Mouse (Mus musculus): ENCODE measurements around the gene BC048403. TPM values are rescaled to one million over a fixed set of nuclear protein-coding genes. Genes with fewer than 3 reads are reported as not detected.
"Not testable (repeated sequence)": the region's sequence is repeated elsewhere in the genome, so short reads cannot be mapped to it uniquely, and the experiment has no call there.

BC048403 gene
- polyA plus RNA-seq, 1 experiment from 2014 or later = 3.1 TPM

DNA sequence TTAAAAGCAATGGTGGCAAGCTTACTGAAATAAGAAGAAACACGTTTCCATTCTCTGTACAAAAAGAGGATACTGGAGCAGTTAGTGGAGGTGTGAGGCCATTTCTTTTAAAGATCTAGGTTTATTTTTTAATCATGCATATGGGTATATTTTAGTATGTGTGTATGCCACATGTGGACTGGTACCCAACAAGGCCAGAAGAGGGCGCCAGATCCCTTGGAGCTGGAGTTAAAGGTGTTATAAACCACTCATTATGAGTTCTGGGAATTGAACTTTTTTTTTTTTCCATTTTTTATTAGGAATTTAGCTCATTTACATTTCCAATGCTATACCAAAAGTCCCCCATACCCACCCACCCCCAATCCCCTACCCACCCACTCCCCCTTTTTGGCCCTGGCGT, 27.6 kb downstream of the BC048403 start:
- H3K9ac ChIP-seq (ENCODE audit: low read length); H3K27ac ChIP-seq (ENCODE audit: low read length); H3K4me3 ChIP-seq (replicated peaks; ENCODE audit: low read length); H3K4me1 ChIP-seq (ENCODE audit: control insufficient read depth, insufficient read depth, low read length); H3K36me3 ChIP-seq (ENCODE audit: control insufficient read depth, insufficient read depth, low read length); H3K27me3 ChIP-seq (ENCODE audit: control insufficient read depth, insufficient read depth, low read length); ATAC-seq (ENCODE audit: insufficient read depth, low FRiP score); H3K9me3 ChIP-seq (replicated peaks; ENCODE audit: control insufficient read depth, low read length); H3K4me2 ChIP-seq (ENCODE audit: low read depth, low read length): not testable (repeated sequence)
- WGBS = 83% methylated on average over 3 of the region's 3 CpGs

DNA sequence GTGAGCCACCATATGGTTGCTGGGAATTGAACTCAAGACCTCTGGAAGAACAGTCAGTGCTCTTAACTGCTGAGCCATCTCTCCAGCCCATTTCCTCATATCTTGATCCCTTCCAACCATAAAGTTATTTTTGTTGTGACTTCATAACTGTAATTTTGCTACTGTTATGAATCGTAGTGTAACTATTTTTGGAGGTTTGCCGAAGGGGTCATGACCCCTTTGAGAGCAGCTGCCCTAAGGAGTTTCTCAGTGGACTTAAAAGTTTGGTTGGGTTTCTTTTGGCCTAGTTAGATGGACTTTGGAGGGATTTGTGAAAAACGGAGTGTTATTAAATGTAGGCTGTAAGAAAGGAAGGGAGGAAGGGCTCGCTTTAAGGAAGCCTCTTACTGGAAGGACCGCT, 30.0 kb downstream of the BC048403 start:
- Histone ChIP-seq H3K9me3 (replicated peaks; ENCODE audit: control insufficient read depth, low read length) (no peaks in the 10 kb centered on the region), H3K4me1 (ENCODE audit: control insufficient read depth, insufficient read depth, low read length) (no peaks in the 10 kb centered on the region), H3K4me3 (replicated peaks; ENCODE audit: low read length) (no peak overlapping the region), H3K27me3 (ENCODE audit: control insufficient read depth, insufficient read depth, low read length) (no peaks in the 10 kb centered on the region), H3K27ac (ENCODE audit: low read length) (no peak overlapping the region), H3K36me3 (ENCODE audit: control insufficient read depth, insufficient read depth, low read length) (no peaks in the 10 kb centered on the region), H3K4me2 (ENCODE audit: low read depth, low read length) (no peak overlapping the region), H3K9ac (ENCODE audit: low read length) (no peak overlapping the region)
- 79% methylated on average over 5 of the region's 5 CpGs for WGBS
- no peak for ATAC-seq (ENCODE audit: insufficient read depth, low FRiP score)

DNA sequence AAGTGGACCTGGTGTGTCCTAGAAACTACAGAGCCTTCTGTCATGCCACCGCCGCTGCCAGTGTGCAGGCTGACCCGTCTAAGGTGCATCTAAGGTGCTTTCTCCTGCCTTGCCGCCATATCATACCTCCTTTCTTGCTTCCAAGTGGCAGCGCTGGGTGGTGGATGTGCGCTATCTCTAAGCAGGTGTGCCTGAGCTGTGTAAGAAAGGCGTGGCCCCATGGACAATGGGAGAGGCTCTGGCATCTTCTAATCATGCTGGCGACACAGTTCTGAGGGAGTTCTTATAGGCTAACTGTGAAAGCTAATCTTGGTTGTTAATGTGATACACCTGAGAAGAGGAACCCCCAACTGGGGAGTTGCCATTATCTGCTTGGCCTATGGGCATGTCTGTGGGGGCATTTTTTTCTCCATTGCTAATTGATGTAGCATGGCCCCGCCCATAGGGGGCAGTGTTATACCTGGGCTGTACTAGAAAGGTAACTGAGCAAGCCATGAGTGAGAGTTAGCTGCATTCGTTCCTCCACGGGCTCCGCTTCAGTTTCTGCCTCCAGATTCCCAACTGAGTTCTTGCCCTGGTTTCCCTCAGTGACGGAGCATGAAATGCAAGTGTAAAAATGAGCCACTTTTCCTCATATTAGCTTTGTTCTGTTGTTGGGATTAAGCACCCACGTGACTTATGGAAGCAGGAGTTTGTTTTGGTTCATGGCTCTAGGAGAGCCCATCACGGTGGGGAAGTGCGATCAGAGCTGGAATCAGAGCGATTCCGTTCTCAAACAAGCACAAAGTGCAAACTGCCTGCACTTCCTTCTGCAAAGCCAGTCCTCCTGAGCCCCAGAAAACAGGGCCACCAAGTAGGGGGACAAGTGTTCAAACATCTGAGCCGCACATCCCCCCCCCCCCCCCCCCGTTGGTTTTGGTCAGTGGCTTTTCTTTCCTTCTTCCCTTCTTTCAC, 31.2 kb downstream of the BC048403 start:
- Histone ChIP-seq H3K9me3 (replicated peaks; ENCODE audit: control insufficient read depth, low read length) (no peaks in the 10 kb centered on the region), H3K9ac (ENCODE audit: low read length) (peak overlapping the region; percentile 24; the same call in 1 of the 2 replicates), H3K27ac (ENCODE audit: low read length) (no peak overlapping the region), H3K4me3 (replicated peaks; ENCODE audit: low read length) (peak overlapping the region; percentile 15), H3K4me1 (ENCODE audit: control insufficient read depth, insufficient read depth, low read length) (no peaks in the 10 kb centered on the region), H3K27me3 (ENCODE audit: control insufficient read depth, insufficient read depth, low read length) (no peaks in the 10 kb centered on the region), H3K4me2 (ENCODE audit: low read depth, low read length) (peak overlapping the region; percentile 42), H3K36me3 (ENCODE audit: control insufficient read depth, insufficient read depth, low read length) (no peaks in the 10 kb centered on the region)
- peak; percentile 58; the same call in 1 of the 2 replicates for ATAC-seq (ENCODE audit: insufficient read depth, low FRiP score)
- WGBS = 44% methylated on average over 20 of the region's 20 CpGs

DNA sequence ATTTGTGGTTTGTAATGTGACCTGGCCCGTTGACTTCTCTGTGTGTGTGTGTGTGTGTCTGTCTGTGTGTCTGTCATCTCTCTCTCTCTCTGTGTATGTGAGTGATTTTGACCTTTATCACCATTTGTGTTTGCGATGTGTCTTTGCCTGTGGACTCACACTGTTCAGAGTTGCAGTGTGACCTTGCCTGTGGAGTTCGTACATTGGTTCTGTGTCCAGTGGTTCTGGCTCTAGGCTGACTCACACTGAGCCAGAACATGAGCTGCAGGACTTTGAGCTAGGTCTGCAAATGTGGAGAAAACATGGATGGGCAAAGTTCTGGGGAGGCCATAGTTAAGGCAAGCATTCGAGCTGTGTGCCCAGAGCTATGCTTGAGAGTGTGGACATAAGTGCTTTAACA, 34.1 kb downstream of the BC048403 start:
- no peaks in the 10 kb centered on the region for H3K9me3 ChIP-seq (replicated peaks; ENCODE audit: control insufficient read depth, low read length)
- H3K27ac ChIP-seq (ENCODE audit: low read length) = no peak overlapping the region
- 69% methylated on average over 4 of the region's 4 CpGs for WGBS
- no peaks in the 10 kb centered on the region for H3K27me3 ChIP-seq (ENCODE audit: control insufficient read depth, insufficient read depth, low read length)
- no peak overlapping the region for H3K4me3 ChIP-seq (replicated peaks; ENCODE audit: low read length)
- no peak overlapping the region for H3K4me2 ChIP-seq (ENCODE audit: low read depth, low read length)
- no peaks in the 10 kb centered on the region for H3K36me3 ChIP-seq (ENCODE audit: control insufficient read depth, insufficient read depth, low read length)
- no peak overlapping the region for H3K9ac ChIP-seq (ENCODE audit: low read length)
- no peaks in the 10 kb centered on the region for H3K4me1 ChIP-seq (ENCODE audit: control insufficient read depth, insufficient read depth, low read length)
- ATAC-seq (ENCODE audit: insufficient read depth, low FRiP score) = no peak

DNA sequence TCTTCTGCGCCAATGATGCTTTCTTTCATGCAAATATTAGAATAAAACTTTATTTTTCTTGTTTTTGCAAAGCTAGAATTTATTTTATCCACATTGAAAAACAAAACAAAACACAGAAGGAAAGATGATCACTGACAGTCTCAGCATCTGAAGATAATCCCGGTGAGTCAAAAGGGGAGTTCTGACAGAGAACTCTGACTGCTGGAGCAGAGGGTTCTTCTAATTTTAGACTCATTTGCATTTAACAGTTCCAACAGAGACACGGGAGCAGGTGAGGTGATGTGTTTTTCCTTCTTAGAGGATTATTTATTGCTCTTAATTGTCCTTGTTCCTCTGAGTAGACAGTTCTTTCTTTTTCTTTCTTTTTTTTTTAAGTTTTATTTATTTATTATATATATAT, 36.3 kb downstream of the BC048403 start:
- WGBS = 67% methylated on average over 3 of the region's 3 CpGs
- Histone ChIP-seq H3K4me1 (ENCODE audit: control insufficient read depth, insufficient read depth, low read length) (no peaks in the 10 kb centered on the region), H3K4me2 (ENCODE audit: low read depth, low read length) (no peak overlapping the region), H3K4me3 (replicated peaks; ENCODE audit: low read length) (no peak overlapping the region), H3K9me3 (replicated peaks; ENCODE audit: control insufficient read depth, low read length) (no peaks in the 10 kb centered on the region), H3K36me3 (ENCODE audit: control insufficient read depth, insufficient read depth, low read length) (no peaks in the 10 kb centered on the region), H3K9ac (ENCODE audit: low read length) (no peak overlapping the region), H3K27ac (ENCODE audit: low read length) (no peak overlapping the region), H3K27me3 (ENCODE audit: control insufficient read depth, insufficient read depth, low read length) (no peaks in the 10 kb centered on the region)
- no peak for ATAC-seq (ENCODE audit: insufficient read depth, low FRiP score)

DNA sequence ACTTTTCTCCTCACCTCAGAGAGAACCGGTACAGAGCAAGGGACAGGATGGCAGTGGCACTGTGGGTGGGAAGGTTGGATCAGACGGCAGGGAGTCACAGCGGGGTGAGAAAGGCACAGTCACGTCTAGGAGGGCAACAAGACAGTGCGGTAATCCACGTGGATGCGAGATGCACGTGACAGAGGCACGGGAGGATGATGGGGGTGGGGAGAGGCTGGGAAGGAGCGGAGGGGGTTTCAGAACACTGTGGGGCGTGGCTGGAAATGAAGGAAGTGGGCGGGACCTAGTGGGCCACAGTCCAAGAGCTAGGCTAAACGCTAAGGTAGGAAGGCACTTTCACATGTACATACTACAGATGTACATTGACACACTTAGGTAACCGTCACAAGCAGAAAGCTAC, 41.4 kb downstream of the BC048403 start:
- Histone ChIP-seq H3K27me3 (ENCODE audit: control insufficient read depth, insufficient read depth, low read length) (no peaks in the 10 kb centered on the region), H3K9me3 (replicated peaks; ENCODE audit: control insufficient read depth, low read length) (0 out of 2 replicates have a peak, but pooled peaks cover 3% of the 10 kb centered on the region), H3K9ac (ENCODE audit: low read length) (no peak overlapping the region), H3K4me3 (replicated peaks; ENCODE audit: low read length) (no peak overlapping the region), H3K4me1 (ENCODE audit: control insufficient read depth, insufficient read depth, low read length) (no peaks in the 10 kb centered on the region), H3K36me3 (ENCODE audit: control insufficient read depth, insufficient read depth, low read length) (peaks cover 17% of the 10 kb centered on the region; the same call in 1 of the 2 replicates), H3K27ac (ENCODE audit: low read length) (no peak overlapping the region), H3K4me2 (ENCODE audit: low read depth, low read length) (peak overlapping the region; percentile 36; the same call in 1 of the 2 replicates)
- 38% methylated on average over 14 of the region's 14 CpGs for WGBS
- ATAC-seq (ENCODE audit: insufficient read depth, low FRiP score) = 0 out of 2 replicates have a peak, but pooled peaks have one; percentile 37

DNA sequence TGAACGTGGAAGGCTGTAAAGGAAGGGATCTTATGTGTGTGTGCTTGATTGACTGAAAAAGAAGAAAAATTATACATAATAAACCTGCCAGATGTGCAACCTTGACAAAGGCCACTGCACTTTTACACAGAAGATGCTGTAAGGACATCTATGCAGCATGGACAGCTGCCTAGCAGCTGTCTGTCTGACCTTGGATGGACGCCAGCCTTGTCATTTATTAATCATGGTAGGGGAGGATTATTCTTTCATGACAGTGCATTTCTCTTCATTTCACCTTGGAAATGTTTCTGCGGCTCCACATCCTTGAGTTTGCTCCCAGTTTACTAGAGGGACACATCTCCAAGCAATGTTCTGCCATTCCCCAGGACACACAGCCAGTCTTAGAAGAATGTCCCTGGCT, 48.8 kb downstream of the BC048403 start:
- WGBS = 64% methylated on average over 3 of the region's 3 CpGs
- H3K36me3 ChIP-seq (ENCODE audit: control insufficient read depth, insufficient read depth, low read length) = peaks cover 23% of the 10 kb centered on the region; the same call in 1 of the 2 replicates

DNA sequence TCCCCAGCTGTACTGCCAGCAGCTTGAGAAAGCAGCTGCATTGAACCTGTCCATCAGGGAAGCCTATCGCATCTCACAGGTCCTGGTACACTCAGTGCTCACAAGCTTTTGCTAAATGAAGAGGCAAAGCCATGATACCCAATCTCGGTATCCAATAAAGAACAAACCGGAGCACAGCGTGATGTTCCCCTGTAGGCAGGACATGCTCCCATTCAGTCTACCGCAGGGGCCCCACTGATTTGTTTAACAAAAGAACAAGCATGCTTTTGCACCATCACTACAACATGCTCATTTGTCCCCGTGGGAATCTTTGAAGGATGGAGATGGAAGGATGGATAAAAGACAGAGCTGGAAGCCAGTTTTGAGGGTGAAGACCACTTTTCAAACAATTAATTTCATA, 50.3 kb downstream of the BC048403 start:
- Histone ChIP-seq H3K4me3 (replicated peaks; ENCODE audit: low read length) (no peak overlapping the region), H3K9me3 (replicated peaks; ENCODE audit: control insufficient read depth, low read length) (no peaks in the 10 kb centered on the region), H3K27me3 (ENCODE audit: control insufficient read depth, insufficient read depth, low read length) (no peaks in the 10 kb centered on the region), H3K9ac (ENCODE audit: low read length) (no peak overlapping the region), H3K27ac (ENCODE audit: low read length) (no peak overlapping the region), H3K4me1 (ENCODE audit: control insufficient read depth, insufficient read depth, low read length) (no peaks in the 10 kb centered on the region), H3K4me2 (ENCODE audit: low read depth, low read length) (no peak overlapping the region), H3K36me3 (ENCODE audit: control insufficient read depth, insufficient read depth, low read length) (peaks cover 15% of the 10 kb centered on the region; the same call in 1 of the 2 replicates)
- ATAC-seq (ENCODE audit: insufficient read depth, low FRiP score) = no peak
- 82% methylated on average over 6 of the region's 6 CpGs for WGBS

More for the DNA sequence above, 48.8 kb downstream of the BC048403 start:
- no peak for ATAC-seq (ENCODE audit: insufficient read depth, low FRiP score)
- Histone ChIP-seq H3K4me1 (ENCODE audit: control insufficient read depth, insufficient read depth, low read length) (no peaks in the 10 kb centered on the region), H3K27me3 (ENCODE audit: control insufficient read depth, insufficient read depth, low read length) (no peaks in the 10 kb centered on the region), H3K9ac (ENCODE audit: low read length) (no peak overlapping the region), H3K9me3 (replicated peaks; ENCODE audit: control insufficient read depth, low read length) (0 out of 2 replicates have a peak, but pooled peaks cover 3% of the 10 kb centered on the region), H3K27ac (ENCODE audit: low read length) (no peak overlapping the region), H3K4me2 (ENCODE audit: low read depth, low read length) (no peak overlapping the region), H3K4me3 (replicated peaks; ENCODE audit: low read length) (no peak overlapping the region)

DNA sequence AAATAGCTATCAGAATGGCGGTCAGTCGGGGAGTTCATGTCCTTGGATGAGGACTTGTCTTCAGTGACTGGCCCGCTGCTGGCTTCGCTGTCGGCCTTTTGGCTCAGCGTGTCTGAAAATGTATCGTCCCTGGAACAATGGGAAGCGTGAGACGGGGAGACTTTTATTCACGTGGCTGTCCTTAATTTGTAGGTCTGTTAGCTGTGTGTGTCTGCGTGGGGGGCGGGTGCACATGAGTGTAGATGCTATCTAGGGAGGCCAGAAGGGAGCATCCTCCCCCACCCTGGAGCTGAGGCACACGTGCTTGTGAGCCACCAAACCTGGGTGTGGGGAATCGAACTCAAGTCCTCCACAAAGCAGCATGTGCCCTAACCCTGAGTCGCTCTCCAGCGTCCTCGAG, 52.9 kb downstream of the BC048403 start:
- Histone ChIP-seq H3K4me2 (ENCODE audit: low read depth, low read length) (no peak overlapping the region), H3K4me1 (ENCODE audit: control insufficient read depth, insufficient read depth, low read length) (0 out of 2 replicates have a peak, but pooled peaks cover 3% of the 10 kb centered on the region), H3K36me3 (ENCODE audit: control insufficient read depth, insufficient read depth, low read length) (peaks cover 9% of the 10 kb centered on the region; the same call in 1 of the 2 replicates), H3K9ac (ENCODE audit: low read length) (no peak overlapping the region), H3K9me3 (replicated peaks; ENCODE audit: control insufficient read depth, low read length) (no peaks in the 10 kb centered on the region), H3K4me3 (replicated peaks; ENCODE audit: low read length) (no peak overlapping the region), H3K27me3 (ENCODE audit: control insufficient read depth, insufficient read depth, low read length) (no peaks in the 10 kb centered on the region), H3K27ac (ENCODE audit: low read length) (no peak overlapping the region)
- no peak for ATAC-seq (ENCODE audit: insufficient read depth, low FRiP score)
- 94% methylated on average over 17 of the region's 17 CpGs for WGBS

Measured in stomach, embryonic 16.5 days (tissue).